Mouse (Mus musculus) kidney, postnatal 36 days (tissue): ENCODE measurements around the gene Abhd11.
"Not testable (repeated sequence)": the region's sequence is repeated elsewhere in the genome, so short reads cannot be mapped to it uniquely, and the experiment has no call there.

Experiments used
- DNase-seq, 2 experiments: peaks; one replicate each; pipeline ENCODE4 v3.0.0; 2021 to 2022; ENCODE audit warnings: mixed read lengths in 2 of 2

Abhd11 gene

GRCm38 (mm10) chr5:135024665-135025224 lies 15.8 kb downstream of the Abhd11 start:
- no peak for DNase-seq

- DNase-seq = no peak
These were observed 16.9 kb downstream of the Abhd11 start for GRCm38 (mm10) chr5:135025899-135026298.

DNA sequence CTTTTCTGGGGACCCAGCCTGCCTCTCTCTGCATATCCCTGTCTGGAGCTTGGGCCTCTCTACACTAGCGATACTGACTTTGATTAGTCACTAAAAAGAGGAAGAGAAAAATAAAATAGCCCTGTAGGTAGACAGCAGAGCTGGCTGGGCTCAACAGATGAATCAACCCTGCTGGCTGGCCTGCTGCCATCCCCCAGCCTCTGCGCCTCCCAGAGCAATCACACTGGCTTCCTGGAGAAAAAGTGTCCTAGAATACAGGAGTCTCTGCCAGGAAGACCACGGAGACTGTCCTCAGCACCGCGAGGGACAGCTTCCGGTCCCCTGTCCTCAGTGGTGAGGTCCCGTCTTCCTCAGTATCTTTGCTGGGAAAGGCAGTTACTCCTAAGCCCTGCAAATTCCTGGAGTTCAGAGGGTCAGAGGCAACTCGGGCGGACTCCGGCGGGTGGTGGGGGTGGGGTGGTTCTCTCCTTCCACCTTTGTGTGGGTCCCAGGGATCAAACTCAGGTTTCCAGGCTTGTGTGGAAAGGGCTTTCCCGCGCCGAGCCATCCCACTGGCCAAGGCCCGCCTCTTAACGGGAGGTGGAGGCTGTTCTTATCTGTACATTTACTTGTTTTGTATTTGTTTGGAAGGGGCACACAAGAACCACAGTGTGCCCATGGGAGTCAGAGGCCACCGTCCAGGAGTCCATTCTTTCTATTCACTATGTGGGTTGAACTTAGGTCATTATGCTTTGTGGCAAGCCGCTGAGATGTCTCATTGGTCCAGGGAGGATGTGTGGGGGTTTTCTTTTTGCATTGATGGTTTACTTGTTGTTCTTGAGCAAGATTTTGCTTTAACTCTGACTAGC lies 20.3 kb downstream of the Abhd11 start:
- DNase-seq = peak; percentile 51 to 75

GRCm38 (mm10) chr5:135032581-135032980 lies 23.6 kb downstream of the Abhd11 start:
- DNase-seq = peak in 1 of 2 experiments; percentile 20

GRCm38 (mm10) chr5:135034593-135034992 lies 25.6 kb downstream of the Abhd11 start:
- no peak for DNase-seq

GRCm38 (mm10) chr5:135035608-135036359 lies 26.8 kb downstream of the Abhd11 start:
- DNase-seq = peak; percentile 65 to 68

GRCm38 (mm10) chr5:135037946-135038345 lies 29.0 kb downstream of the Abhd11 start:
- no peak for DNase-seq

GRCm38 (mm10) chr5:135039541-135039940 lies 30.6 kb downstream of the Abhd11 start:
- no peak for DNase-seq

DNA sequence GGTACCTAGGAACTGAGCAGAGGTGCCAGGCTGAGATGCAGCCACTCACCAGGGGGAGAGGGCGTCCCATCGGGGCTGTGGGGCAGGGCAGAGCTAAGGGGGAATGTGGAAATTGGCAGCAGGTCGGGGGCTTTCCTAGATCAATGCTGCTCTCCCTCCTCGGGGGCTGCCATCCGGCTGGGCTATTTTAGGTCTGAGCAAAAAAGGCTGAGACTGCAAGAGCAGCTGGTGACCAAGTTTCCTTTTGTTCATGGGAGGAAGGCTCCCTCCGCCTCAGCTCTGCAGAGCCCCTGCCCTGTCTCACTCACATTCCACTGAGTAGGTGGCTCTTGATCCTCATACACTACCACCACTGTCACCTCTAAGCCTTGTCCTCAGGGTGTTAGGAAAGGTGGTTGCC lies 31.1 kb downstream of the Abhd11 start:
- no peak for DNase-seq

DNA sequence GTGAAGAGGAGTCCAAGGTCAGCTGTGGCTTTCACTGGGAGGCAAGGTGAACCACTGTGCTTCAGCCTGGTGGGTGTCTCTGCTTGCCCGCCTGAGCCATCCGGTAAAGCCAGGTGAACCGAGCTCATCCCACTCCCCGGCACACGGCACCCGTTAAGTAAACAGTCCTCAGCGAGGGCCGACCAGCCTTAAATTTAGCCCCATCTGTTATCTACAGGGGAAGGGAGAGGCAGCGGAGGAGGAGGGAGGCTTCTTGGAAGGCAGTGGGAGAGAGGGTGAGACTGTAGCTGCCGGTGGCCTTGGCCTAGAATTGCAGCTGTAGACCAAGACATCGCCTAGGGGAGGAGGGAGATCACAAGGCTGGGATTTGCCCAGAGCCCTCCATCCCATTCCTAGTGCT lies 31.8 kb downstream of the Abhd11 start:
- DNase-seq = no peak

- DNase-seq = no peak
These were observed 33.3 kb downstream of the Abhd11 start for GRCm38 (mm10) chr5:135042105-135042788.

DNA sequence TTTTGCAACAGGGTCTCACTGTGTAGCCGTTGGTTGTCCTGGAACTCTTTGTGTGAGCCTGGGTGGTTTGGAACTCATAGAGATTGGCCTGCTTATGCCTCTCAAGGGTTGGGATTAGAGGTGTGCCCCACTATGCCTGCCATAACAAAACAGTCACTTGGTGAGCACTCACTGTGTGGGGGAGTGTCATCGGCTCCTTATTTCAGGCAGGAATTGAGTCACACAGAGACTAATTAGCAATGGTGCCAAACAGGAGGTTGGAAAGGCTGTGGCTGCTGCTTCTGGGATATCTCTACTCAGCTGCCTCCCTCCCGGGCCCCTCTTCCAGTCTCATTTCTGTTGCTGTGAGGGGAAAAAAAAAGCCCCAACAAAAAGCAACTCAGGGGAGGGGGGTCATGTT lies 35.6 kb downstream of the Abhd11 start:
- no peak for DNase-seq

DNA sequence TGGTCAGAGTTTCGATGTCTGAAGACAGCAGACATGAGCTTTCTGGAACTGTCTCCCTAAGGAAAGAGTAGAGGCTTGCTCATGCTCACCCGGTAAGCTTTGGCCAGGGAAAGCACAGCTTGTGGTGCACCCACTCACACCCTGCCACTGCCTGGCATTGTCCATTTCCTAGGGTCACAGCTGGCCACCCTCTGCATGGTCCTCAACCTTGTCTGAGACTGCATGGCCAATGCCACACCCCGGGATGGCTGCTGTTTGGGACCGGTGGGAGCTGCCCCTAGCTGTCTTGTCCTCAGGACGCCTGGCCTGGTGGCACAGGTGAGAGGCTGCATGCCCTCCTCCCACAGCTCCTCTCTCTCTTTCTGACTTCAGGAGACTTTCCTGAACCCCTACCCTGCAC lies 39.6 kb downstream of the Abhd11 start:
- no peak for DNase-seq

DNA sequence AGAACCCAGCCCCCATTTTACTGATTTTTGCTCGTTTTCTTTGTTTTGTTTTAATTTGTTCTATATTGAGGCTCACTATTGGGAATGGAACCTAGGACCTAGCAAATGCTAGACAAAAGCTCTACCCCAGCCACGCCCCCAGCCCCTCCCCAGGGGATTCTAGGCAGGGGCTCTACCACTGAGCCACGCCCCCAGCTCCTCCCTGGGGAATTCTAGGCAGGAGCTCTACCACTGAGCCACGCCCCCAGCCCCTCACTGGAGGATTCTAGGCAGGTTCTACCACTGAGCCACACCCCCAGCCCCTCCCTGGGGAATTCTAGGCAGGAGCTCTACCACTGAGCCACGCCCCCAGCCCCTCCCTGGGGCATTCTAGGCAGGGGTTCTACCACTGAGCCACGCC lies 40.3 kb downstream of the Abhd11 start:
- DNase-seq = not testable (repeated sequence)

- no peak for DNase-seq
These were observed 44.4 kb downstream of the Abhd11 start for GRCm38 (mm10) chr5:135053356-135053755.
